Mouse (Mus musculus) intestine, postnatal 0 days (tissue): ENCODE results near the gene Asic4. TPM values are rescaled to one million over a fixed set of nuclear protein-coding genes. Genes with fewer than 3 reads are reported as not detected.
A peak's percentile ranks its signal among the peaks of the same experiment; 100 is the strongest.

Source experiments
- ATAC-seq: fragments of 200-750 bp; cut with Nextera tagmentation; 2 replicates; pipeline ENCODE4 v1.8.0; 2017; ENCODE audit warnings: mild to moderate bottlenecking, moderate TSS enrichment, moderate library complexity
- H3K27ac ChIP-seq: fragments of 300-500 bp; sonication (generic); 2 replicates; pipeline ENCODE4 v1.5.1; 2014; ENCODE audit warnings: mild to moderate bottlenecking, low read depth, low read length, moderate library complexity
- H3K27me3 ChIP-seq: fragments of 300-500 bp; sonication (generic); replicated peaks from 2 replicates; pipeline ENCODE4 v1.6.1; 2014; ENCODE audit warnings: low read length, mixed read lengths; ENCODE audit not compliant: control insufficient read depth, insufficient read depth
- H3K36me3 ChIP-seq: fragments of 300-500 bp; sonication (generic); 2 replicates; pipeline ENCODE4 v1.6.1; 2014; ENCODE audit warnings: mild to moderate bottlenecking, moderate library complexity; ENCODE audit not compliant: control insufficient read depth, insufficient read depth
- H3K4me1 ChIP-seq: fragments of 300-500 bp; sonication (generic); replicated peaks from 2 replicates; pipeline ENCODE4 v1.6.1; 2014; ENCODE audit warnings: antibody characterized with exemption, low read length, mixed read lengths; ENCODE audit not compliant: control insufficient read depth, insufficient read depth
- H3K4me2 ChIP-seq: fragments of 300-500 bp; sonication (generic); replicated peaks from 2 replicates; pipeline ENCODE4 v1.6.1; 2014; ENCODE audit warnings: low read depth, mild to moderate bottlenecking, moderate library complexity
- H3K4me3 ChIP-seq: fragments of 300-500 bp; sonication (generic); 2 replicates; pipeline ENCODE4 v1.5.1; 2014; ENCODE audit warnings: low read depth, low read length
- H3K9ac ChIP-seq: fragments of 300-500 bp; sonication (generic); 2 replicates; pipeline ENCODE4 v1.6.1; 2014; ENCODE audit warnings: mild to moderate bottlenecking, low read depth, low read length
- H3K9me3 ChIP-seq: fragments of 300-500 bp; sonication (generic); 2 replicates; pipeline ENCODE4 v1.6.1; 2016; ENCODE audit warnings: mixed run types; ENCODE audit not compliant: control insufficient read depth
- CTCF ChIP-seq: sonication (generic); IDR thresholded peaks from 2 replicates; pipeline ENCODE4 v1.5.1; 2016; ENCODE audit warnings: low read depth, mild to moderate bottlenecking, control low read depth, antibody characterized with exemption, moderate library complexity
- WGBS: fragments of 180-500 bp; shearing (Covaris S2); extraction: QIAGEN DNeasy Blood & Tissue Kit; methylation state at CpG from one replicate; pipeline ENCODE4 v1.1.7; 2014; 5-methylcytosine and 5-hydroxymethylcytosine counted together
- polyA plus RNA-seq: library from polyadenylated mRNA; unstranded; fragments of >200 nt; fragmentation: Nextera tagmentation; extraction: Ambion mirVana; gene quantifications from 2 replicates; pipeline ENCODE4 v1.2.1, GENCODE M21; 2015

Asic4 gene
- polyA plus RNA-seq, 1 experiment from 2014 or later, result 1.2 TPM

- Histone ChIP-seq H3K27me3 (peaks cover 14% of the 10 kb centered on the region), H3K27ac (no peak overlapping the region), H3K9me3 (no peaks in the 10 kb centered on the region), H3K36me3 (peaks cover 33% of the 10 kb centered on the region; the same call in 1 of the 2 replicates), H3K4me3 (no peak overlapping the region), H3K4me2 (no peak overlapping the region), H3K9ac (no peak overlapping the region), H3K4me1 (peaks cover 4% of the 10 kb centered on the region)
- no peak for TF ChIP-seq CTCF
- 84% methylated on average over 9 of the region's 9 CpGs for WGBS
- no peak for ATAC-seq
These were observed 8.1 kb upstream of the Asic4 start for GRCm38 (mm10) chr1:75442171-75442570.

- no peak overlapping the region for H3K27ac ChIP-seq
These were observed 7.4 kb upstream of the Asic4 start for GRCm38 (mm10) chr1:75442811-75443210.

GRCm38 (mm10) chr1:75443247-75444024 lies 6.8 kb upstream of the Asic4 start:
- H3K4me2 ChIP-seq, result no peak overlapping the region
- peaks cover 33% of the 10 kb centered on the region; the same call in 1 of the 2 replicates for H3K36me3 ChIP-seq
- no peaks in the 10 kb centered on the region for H3K9me3 ChIP-seq
- H3K4me3 ChIP-seq, result no peak overlapping the region
- ATAC-seq, result no peak
- 60% methylated on average over 13 of the region's 13 CpGs for WGBS
- H3K9ac ChIP-seq, result no peak overlapping the region
- no peak overlapping the region for H3K27ac ChIP-seq
- H3K4me1 ChIP-seq, result peaks cover 9% of the 10 kb centered on the region
- no peak for TF ChIP-seq CTCF
- peaks cover 26% of the 10 kb centered on the region for H3K27me3 ChIP-seq

More at GRCm38 (mm10) chr1:75442811-75443210, 7.4 kb upstream of the Asic4 start:
- no peak for TF ChIP-seq CTCF
- ATAC-seq, result no peak
- H3K4me2 ChIP-seq, result no peak overlapping the region
- no peak overlapping the region for H3K9ac ChIP-seq
- peaks cover 33% of the 10 kb centered on the region; the same call in 1 of the 2 replicates for H3K36me3 ChIP-seq
- H3K9me3 ChIP-seq, result no peaks in the 10 kb centered on the region
- H3K4me1 ChIP-seq, result peaks cover 9% of the 10 kb centered on the region
- WGBS, result 70% methylated on average over 8 of the region's 8 CpGs
- no peak overlapping the region for H3K4me3 ChIP-seq
- peaks cover 21% of the 10 kb centered on the region for H3K27me3 ChIP-seq

GRCm38 (mm10) chr1:75444208-75444607 lies 6.0 kb upstream of the Asic4 start:
- ATAC-seq, result no peak
- 59% methylated on average over 3 of the region's 3 CpGs for WGBS
- peaks cover 9% of the 10 kb centered on the region for H3K4me1 ChIP-seq
- no peak overlapping the region for H3K9ac ChIP-seq
- H3K27ac ChIP-seq, result no peak overlapping the region
- no peak for TF ChIP-seq CTCF
- H3K9me3 ChIP-seq, result no peaks in the 10 kb centered on the region
- no peak overlapping the region for H3K4me2 ChIP-seq
- no peak overlapping the region for H3K4me3 ChIP-seq
- peaks cover 33% of the 10 kb centered on the region; the same call in 1 of the 2 replicates for H3K36me3 ChIP-seq
- H3K27me3 ChIP-seq, result peaks cover 33% of the 10 kb centered on the region

DNA sequence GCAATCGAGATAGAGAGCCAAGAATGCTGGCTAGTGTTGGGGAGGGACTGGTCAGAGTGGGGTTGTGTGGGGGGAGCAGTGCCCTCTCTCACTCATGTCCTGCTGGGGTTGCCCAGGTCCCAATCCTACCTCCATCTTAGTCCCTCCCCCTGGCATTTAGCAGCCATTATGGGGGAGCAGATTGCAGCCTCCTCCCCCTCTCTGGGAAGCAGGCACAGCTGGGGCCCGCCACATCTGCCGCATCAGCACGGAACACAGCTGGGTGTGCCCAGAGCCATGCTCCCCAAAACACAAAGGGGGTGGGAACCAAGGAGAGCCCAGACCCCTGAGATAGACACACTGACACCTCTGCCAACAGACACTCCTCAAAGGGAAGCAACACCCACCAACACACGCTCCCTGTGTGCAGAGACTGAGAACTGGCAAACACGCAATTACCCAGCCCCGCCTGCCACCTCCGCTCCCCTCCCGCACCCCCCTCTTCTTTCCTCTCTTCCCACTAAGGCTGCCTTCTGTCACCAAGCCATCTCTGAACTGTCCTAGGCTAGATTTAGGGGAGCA lies 5.0 kb upstream of the Asic4 start:
- ATAC-seq, result no peak
- Histone ChIP-seq H3K4me1 (peaks cover 9% of the 10 kb centered on the region), H3K4me2 (no peak overlapping the region), H3K27ac (no peak overlapping the region), H3K36me3 (peaks cover 33% of the 10 kb centered on the region; the same call in 1 of the 2 replicates), H3K27me3 (peaks cover 43% of the 10 kb centered on the region), H3K9ac (no peak overlapping the region), H3K4me3 (no peak overlapping the region), H3K9me3 (no peaks in the 10 kb centered on the region)
- no peak for TF ChIP-seq CTCF
- 18% methylated on average over 9 of the region's 9 CpGs for WGBS

- H3K36me3 ChIP-seq, result peaks cover 26% of the 10 kb centered on the region; the same call in 1 of the 2 replicates
- no peak overlapping the region for H3K9ac ChIP-seq
- peak overlapping the region; percentile 51 for H3K4me2 ChIP-seq
- H3K4me3 ChIP-seq, result no peak overlapping the region
- peaks cover 51% of the 10 kb centered on the region for H3K27me3 ChIP-seq
- H3K9me3 ChIP-seq, result no peaks in the 10 kb centered on the region
- ATAC-seq, result peak; percentile 45; the same call in 1 of the 2 replicates
- peaks cover 9% of the 10 kb centered on the region for H3K4me1 ChIP-seq
- no peak overlapping the region for H3K27ac ChIP-seq
- peak; percentile 93 for TF ChIP-seq CTCF
- WGBS, result 1% methylated on average over 22 of the region's 22 CpGs
These were observed 4.3 kb upstream of the Asic4 start for GRCm38 (mm10) chr1:75445751-75446611.
